Mouse (Mus musculus) lung, adult 2 months (tissue): ENCODE results near the gene Rhoa. TPM values are rescaled to one million over a fixed set of nuclear protein-coding genes. Genes with fewer than 3 reads are reported as not detected.
"Not testable (repeated sequence)": the region's sequence is repeated elsewhere in the genome, so short reads cannot be mapped to it uniquely, and the experiment has no call there.

Experiments used
- DNase-seq: peaks from one replicate; pipeline ENCODE4 v3.0.0; 2022
- H3K4me1 ChIP-seq: fragments of 200-500 bp; 2 replicates; pipeline ENCODE4 v1.6.1; 2011; ENCODE audit warnings: low read length; ENCODE audit not compliant: control insufficient read depth, insufficient read depth
- H3K4me3 ChIP-seq: fragments of 200-500 bp; replicated peaks from 2 replicates; pipeline ENCODE3; 2011; ENCODE audit warnings: low read depth, mild to moderate bottlenecking, control low read depth, low read length; ENCODE audit errors: extremely low read depth
- CTCF ChIP-seq: fragments of 200-500 bp; IDR thresholded peaks from 2 replicates; pipeline ENCODE4 v1.5.1; 2011; ENCODE audit warnings: mild to moderate bottlenecking, low read length, control low read depth; ENCODE audit not compliant: insufficient read depth
- POLR2A ChIP-seq: fragments of 200-500 bp; IDR thresholded peaks from 2 replicates; pipeline ENCODE4 v1.6.1; 2011; ENCODE audit warnings: low read depth, mild to moderate bottlenecking, control low read depth, low read length, borderline replicate concordance; ENCODE audit errors: extremely low read depth
- WGBS: fragments of 180-500 bp; shearing (Covaris S2); methylation state at CpG from one replicate; pipeline ENCODE4 v1.1.7; 2018; 5-methylcytosine and 5-hydroxymethylcytosine counted together
- polyA plus RNA-seq: library from polyadenylated mRNA; depleted of rRNA; stranded (reverse); fragments of >200 nt; gene quantifications from 2 replicates; pipeline ENCODE4 v1.2.3, GENCODE M21; 2012

Gene Rhoa
- polyA plus RNA-seq, 1 experiment = 313 TPM

DNA sequence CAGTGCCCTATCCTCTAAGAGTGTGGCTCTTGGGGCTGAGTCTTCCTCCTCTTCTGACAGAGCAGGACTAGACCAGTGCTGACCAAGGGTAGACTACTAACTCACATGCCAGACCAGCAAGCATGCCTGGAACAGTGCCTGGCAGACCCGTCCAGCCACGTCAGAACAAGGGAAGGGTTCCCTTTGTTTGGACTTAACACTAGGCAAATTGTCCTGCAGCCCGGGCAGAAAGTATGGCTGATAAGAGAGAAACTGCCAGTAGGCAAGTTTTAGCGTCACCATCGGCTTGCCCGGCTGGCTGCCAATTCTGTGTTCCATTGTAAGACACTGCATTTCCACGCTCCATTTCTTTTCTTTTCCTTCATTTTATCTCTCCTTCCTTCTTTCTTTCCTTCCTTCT lies 38.2 kb upstream of the Rhoa start:
- DNase-seq = no peak
- 57% methylated on average over 7 of the region's 7 CpGs for WGBS
- H3K4me1 ChIP-seq = peaks cover 5% of the 10 kb centered on the region
- TF ChIP-seq POLR2A = no peak
- no peak for TF ChIP-seq CTCF
- H3K4me3 ChIP-seq = no peak overlapping the region

DNA sequence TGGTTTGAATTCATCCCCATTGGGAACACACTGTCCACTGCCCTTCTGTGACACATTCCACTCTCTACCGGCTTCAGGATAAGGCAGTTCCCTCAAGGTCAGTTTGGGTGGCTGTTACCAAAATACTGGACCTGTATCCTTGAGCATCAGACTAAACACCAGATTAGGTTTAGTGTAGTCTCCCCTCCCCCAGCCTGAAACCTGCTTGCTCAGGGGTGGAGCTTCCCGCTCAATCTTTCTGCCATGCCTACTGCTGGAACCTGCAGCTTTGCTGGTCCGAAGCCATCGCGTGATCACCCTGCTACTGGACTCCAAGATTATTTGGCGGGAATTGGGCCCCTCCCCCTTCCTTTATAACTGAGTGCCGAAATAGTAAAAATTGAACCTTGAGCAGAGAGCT lies 37.2 kb upstream of the Rhoa start:
- WGBS = 67% methylated on average over 7 of the region's 7 CpGs
- H3K4me1 ChIP-seq, DNase-seq, H3K4me3 ChIP-seq: not testable (repeated sequence)

DNA sequence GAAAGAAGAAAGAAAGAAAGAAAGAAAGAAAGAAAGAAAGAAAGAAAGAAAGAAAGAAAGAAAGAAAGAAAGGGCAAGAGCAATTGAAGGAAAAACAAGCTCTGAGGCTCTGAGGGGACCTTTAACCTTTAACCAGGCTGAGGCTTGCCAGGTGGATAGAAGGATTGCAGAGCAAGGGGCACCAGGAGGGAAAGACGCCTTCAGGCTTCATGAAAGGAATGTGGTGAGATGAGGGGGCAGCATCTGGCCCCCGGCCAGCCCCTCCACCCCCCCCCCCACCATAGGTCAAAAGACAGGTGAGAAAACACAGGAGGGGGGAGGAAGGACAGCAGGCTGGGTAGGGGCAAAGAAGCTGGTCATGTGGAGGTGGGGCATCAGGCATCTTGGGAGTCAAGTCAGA lies 34.0 kb upstream of the Rhoa start:
- Histone ChIP-seq H3K4me1 (peaks cover 6% of the 10 kb centered on the region; the same call in 1 of the 2 replicates), H3K4me3 (no peak overlapping the region)
- DNase-seq = no peak
- TF ChIP-seq POLR2A (no peak), CTCF (no peak)
- 19% methylated on average over 2 of the region's 2 CpGs for WGBS

DNA sequence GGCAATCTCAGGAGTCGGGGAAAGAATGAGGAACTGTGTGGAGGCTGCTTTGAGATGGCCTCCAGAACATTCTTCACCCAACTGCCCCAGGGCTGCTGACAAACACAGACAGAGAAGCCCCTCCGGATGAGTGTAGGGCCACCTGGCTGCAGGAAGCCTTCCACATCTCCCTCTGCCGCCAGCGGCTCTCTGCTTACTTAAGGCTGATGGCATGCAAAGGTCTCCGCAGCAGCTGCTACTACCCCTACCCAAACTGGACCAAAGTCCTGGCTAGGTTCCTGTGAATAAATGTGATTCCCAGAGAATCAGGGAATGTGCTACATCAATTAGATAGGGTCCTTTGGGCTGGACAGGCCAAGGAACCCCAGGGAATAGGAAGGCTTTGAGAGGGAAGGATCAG lies 33.2 kb upstream of the Rhoa start:
- Histone ChIP-seq H3K4me3 (no peak overlapping the region), H3K4me1 (peaks cover 6% of the 10 kb centered on the region; the same call in 1 of the 2 replicates)
- DNase-seq = no peak
- 48% methylated on average over 5 of the region's 5 CpGs for WGBS
- no peak for TF ChIP-seq CTCF
- TF ChIP-seq POLR2A = no peak

DNA sequence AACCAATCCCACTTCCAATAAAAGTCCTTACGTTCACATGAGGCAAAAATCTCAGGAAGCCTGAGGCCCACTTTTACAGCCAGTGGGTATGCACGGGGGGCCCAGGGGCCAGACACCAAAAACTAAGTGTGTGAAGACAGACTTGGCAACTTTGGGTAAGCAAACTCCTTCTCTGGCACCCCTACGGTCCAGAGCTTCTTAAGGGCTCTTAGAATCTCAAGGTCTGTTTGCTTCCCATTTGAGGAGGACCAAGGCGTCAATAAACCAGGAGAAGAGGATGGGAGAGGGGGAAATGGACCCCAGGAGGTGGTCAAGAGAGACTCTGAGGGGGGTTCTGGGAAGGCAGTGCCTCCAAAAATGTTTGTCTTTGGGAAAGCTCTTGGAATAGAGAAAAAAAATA lies 32.4 kb upstream of the Rhoa start:
- peaks cover 6% of the 10 kb centered on the region; the same call in 1 of the 2 replicates for H3K4me1 ChIP-seq
- TF ChIP-seq POLR2A = no peak
- TF ChIP-seq CTCF = no peak
- WGBS = 60% methylated on average over 4 of the region's 4 CpGs
- no peak for DNase-seq
- H3K4me3 ChIP-seq = no peak overlapping the region

DNA sequence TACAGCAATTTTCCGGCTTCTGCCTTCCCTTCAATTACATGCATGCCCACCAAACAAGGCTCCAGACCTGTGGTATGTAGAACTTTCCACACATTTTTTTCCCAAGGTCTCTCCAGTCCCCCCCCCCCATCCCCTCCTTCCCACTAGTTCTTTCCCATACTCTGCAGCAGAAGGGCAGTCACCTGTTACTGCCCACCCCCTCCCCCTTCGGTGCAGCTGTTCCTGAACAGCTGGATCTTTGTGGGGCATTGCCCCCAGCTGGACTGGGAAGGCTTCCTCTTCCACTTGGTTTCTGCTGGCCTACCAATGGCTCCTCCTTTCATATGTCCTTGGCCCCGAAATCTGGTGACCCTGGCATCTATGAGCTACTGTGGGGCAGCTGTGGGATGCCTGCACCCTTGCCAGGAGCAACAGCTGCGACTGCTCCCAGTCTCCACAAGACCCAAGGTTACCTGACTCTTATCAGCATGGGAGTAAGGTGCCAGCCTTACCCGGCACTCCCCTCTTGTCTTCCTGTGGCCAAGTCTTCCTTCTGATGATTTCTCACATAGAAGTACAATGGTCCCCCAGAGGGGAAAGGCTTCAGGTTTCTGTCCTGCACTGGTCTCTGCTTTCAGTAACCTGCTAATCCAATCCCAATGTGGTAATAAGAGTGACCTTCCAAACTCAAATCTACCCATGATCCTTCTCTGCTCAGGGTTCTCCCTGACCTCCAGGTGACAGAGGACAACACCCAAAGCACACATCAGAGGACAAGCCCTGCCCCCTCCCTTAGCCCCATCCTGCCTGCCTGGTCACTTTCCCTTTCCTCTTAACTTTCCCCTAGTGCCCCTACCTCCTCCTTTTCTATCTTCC lies 31.2 kb upstream of the Rhoa start:
- TF ChIP-seq POLR2A = no peak
- TF ChIP-seq CTCF = no peak
- WGBS = 67% methylated on average over 5 of the region's 5 CpGs
- no peak for DNase-seq
- Histone ChIP-seq H3K4me1 (peaks cover 8% of the 10 kb centered on the region; the same call in 1 of the 2 replicates), H3K4me3 (no peak overlapping the region)

DNA sequence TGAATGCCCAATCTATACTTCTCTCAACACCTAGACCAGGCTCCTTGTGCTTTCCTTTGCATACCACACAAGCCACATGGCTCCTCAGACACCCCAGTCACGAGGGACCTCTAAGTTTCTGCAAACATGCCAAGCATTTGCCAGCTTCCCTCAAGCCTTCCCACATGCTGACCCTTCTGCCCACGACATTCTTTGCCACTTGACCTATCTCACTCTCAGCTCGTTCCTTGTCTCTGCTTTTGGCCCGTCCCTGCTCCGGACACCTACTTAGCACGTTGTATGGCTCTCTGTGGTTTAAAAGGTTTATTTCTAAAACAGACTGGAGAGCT lies 30.6 kb upstream of the Rhoa start:
- 25% methylated on average over 6 of the region's 6 CpGs for WGBS
- TF ChIP-seq POLR2A (no peak), CTCF (no peak)
- Histone ChIP-seq H3K4me1 (peaks cover 12% of the 10 kb centered on the region), H3K4me3 (no peak overlapping the region)
- DNase-seq = peak; percentile 75

DNA sequence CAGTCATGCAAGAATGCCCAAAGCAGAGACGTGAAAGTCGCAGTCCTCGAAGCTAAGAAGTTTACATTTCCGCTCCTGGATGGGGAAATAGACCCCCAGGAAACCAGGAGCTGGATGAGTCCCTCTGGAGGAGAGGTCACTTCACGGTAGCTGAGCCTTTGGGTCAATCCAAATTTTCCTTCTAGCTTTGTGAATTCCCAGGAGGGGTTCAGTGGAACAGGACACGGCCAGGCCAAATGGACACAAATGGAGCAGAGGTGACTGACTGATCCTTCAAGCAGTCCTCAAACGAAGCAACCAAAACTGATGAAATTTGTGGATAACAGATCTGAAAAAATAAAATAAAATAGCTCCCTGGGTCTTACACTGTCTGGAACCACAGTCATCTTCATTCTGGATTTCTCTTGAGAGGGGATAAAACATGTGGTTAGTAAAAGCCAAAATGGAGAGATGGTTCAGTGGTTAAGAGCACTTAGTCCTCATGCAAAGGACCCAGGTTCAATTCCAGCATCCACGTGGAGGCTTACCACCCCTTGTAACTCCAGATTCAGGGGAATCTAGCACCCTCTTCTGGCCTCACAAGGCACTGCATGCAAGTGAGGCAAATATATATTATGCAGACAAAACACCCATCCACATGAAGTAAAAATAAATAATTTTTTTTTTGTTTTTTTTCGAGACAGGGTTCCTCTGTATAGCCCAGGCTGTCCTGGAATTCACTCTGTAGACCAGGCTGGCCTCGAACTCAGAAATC lies 27.1 kb upstream of the Rhoa start:
- peaks cover 13% of the 10 kb centered on the region for H3K4me1 ChIP-seq
- DNase-seq = no peak
- TF ChIP-seq POLR2A (no peak), CTCF (peak; percentile 55)
- H3K4me3 ChIP-seq = no peak overlapping the region
- 65% methylated on average over 10 of the region's 10 CpGs for WGBS

DNA sequence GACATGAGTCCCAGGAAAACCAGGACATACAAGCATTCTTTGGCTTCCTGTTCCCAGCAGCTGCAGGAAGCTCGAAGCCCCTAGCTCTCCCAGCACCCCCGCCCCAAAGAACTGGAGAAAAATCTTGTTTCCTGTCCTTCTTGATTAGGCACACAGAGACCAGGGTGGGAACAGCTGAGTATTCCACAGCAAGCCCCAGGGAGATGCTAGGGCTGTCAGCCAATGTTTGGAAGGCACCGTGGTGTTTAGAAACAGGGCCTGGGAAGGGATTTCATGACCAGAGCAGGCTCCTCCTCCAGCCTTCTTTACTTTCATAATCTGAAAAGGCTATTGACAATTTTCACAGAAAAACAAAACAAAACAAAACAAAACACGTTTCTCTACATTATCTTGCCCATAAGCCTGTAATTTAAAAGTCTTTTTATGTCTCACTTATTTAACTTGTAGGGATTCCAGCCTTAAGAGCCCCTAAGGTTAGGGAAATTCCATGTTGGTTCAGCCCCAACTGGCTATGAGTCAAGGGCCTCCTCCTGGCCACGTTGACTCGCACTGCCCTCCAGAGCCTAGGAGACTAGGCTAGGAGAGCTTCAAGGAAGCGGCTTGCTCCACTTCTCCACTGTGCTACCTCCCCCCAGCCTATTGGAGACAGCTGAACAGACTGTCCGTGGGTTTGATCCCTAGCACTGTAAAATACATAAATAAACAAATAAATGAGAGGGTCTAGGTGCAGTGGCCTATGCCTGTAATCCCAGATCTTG lies 25.7 kb upstream of the Rhoa start:
- peaks cover 8% of the 10 kb centered on the region for H3K4me1 ChIP-seq
- no peak overlapping the region for H3K4me3 ChIP-seq
- TF ChIP-seq POLR2A = 0 out of 2 replicates have a peak, but pooled peaks have one; percentile 50
- TF ChIP-seq CTCF = no peak
- WGBS = 11% methylated on average over 8 of the region's 8 CpGs
- DNase-seq = peak; percentile 60

DNA sequence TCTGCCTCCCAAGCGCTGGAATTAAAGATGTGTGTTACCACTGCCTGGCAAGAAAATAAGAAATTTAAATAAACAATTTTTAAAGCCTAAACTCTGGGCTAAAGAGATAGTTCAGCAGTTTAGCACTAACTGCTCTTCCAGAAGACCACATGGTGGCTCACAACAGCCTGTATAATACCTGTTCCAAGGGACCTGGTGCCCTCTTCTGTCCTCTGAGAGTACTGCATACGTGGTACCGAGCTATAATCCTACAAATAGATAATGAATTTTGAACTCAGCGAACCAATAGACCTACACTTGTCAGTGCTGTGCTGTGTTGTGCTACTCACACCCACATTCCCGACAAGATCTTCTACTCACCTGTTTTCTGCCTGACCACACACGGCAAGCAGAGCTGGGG lies 21.5 kb upstream of the Rhoa start:
- WGBS = 7% methylated on average over 6 of the region's 6 CpGs
- peaks cover 8% of the 10 kb centered on the region for H3K4me1 ChIP-seq
- H3K4me3 ChIP-seq = no peak overlapping the region
- TF ChIP-seq POLR2A = no peak
- peak; percentile 65 for TF ChIP-seq CTCF
- peak; percentile 68 for DNase-seq

DNA sequence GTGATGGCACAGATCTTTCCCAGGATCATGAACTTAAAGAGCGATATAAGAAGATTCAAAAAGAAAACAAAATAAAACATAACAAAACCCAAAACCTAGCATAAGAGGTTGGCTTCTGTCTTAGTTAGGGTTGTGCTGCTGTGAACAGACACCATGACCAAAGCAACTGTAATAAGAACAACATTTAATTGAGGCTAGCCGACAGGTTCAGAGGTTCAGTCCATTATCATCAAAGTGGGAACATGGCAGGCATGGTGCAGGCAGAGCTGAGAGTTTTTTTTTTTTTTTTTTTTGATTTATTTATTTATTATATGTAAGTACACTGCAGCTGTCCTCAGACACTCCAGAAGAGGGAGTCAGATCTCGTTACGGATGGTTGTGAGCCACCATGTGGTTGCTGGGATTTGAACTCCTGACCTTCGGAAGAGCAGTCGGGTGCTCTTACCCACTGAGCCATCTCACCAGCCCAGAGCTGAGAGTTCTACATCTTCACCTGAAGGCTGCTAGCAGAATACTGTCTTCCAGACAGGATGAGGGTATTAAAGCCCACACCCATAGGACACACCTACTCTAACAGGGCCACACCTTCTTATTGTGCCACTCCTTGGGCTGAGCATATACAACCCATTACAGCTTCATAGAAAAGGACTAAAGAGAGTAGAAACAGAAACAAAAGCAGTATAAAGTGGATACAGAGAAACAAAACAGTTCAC lies 18.2 kb upstream of the Rhoa start:
- WGBS = 62% methylated on average over 6 of the region's 6 CpGs
- not testable (repeated sequence) for H3K4me1 ChIP-seq

More for the DNA sequence above, 18.2 kb upstream of the Rhoa start:
- not testable (repeated sequence) for H3K4me3 ChIP-seq, DNase-seq
